Mouse (Mus musculus): ENCODE results near the gene Dnttip2. TPM values are rescaled to one million over a fixed set of nuclear protein-coding genes. Genes with fewer than 3 reads are reported as not detected.
"Not testable (repeated sequence)": the region's sequence is repeated elsewhere in the genome, so short reads cannot be mapped to it uniquely, and the experiment has no call there.

Gene Dnttip2
- polyA plus RNA-seq, 1 experiment from 2014 or later, result 45.2 TPM

DNA sequence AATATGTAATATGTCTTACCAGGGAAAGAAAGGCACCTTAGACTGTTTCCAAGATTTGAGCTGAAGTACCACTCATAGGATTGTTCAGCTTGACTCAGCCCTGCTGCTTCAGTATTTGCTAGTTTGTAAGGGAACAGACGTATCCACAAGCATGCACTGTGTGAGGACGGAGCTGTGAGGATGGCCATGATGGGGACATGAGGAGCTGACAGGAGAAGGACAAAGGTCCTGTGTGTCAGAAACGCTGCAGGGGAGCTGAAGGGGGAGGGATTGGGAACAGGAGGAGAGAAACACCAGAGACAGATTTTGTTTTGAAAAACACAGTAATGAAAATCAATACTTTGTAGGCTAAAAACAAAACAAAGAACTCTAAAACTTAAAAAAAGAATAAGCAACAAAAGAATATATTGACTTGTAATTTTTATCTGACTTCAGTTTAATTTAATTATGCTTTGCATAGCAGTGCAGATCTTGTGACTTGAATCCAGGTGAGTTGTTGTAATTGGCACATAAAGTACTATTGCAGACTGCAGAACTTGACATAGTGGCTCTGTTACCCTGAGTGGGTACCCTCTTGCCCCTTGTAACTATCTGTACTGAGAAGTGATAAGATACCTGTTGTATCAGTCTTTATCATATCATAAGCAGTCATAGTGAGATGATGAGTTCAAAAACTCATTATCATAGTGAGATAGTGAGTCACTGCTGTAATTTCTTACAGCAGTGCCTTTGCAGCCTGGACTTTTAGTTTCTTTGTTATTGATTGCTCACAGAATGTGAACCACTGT, 21.5 kb upstream of the Dnttip2 start:
- no peak for ATAC-seq (replicated peaks)
- Histone ChIP-seq H3K9me3 (no peaks in the 10 kb centered on the region), H3K4me3 (no peak overlapping the region), H3K27me3 (replicated peaks) (no peaks in the 10 kb centered on the region), H3K9ac (no peak overlapping the region), H3K27ac (no peak overlapping the region), H3K36me3 (replicated peaks) (no peaks in the 10 kb centered on the region), H3K4me1 (peaks cover 3% of the 10 kb centered on the region), H3K4me2 (no peak overlapping the region)
- 49% methylated on average over 3 of the region's 3 CpGs for WGBS

DNA sequence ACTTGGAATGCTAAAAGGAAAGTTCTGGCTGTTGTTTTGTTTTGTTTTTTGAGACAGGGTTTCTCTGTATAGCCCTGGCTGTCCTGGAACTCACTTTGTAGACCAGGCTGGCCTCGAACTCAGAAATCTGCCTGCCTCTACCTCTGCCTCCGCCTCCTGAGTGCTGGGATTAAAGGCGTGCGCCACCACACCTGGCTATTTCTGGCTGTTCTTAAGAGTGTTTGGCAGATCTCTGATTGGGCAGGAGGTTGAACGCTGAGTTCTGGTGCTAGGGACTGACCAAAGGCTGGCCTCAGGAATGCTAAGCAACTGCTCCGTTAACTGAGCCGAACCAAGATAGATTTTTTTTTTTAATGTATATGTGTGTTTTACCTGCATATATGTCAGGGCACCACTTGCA, 20.1 kb upstream of the Dnttip2 start:
- H3K27me3 ChIP-seq (replicated peaks); H3K27ac ChIP-seq; H3K36me3 ChIP-seq (replicated peaks); H3K9me3 ChIP-seq; H3K4me1 ChIP-seq; ATAC-seq (replicated peaks); H3K4me2 ChIP-seq; H3K4me3 ChIP-seq; H3K9ac ChIP-seq: not testable (repeated sequence)
- 87% methylated on average over 7 of the region's 7 CpGs for WGBS

DNA sequence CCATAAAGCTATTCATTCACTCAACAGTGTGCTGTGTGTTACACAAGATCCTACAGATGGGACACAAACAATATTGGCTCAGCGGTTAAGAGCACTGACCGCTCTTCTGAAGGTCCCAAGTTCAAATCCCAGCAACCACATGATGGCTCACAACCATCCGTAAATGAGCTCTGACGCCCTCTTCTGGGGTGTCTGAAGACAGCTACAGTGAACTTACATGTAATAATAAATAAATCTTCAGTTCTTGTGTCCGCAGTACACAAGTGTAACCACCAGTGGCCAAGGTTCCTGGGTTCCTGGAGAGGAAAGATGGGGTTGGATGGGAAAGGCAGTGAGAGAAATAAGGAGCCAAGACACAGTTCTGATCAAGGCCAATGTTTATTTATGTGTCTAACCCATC, 4.2 kb upstream of the Dnttip2 start:
- H3K27me3 ChIP-seq (replicated peaks), result no peaks in the 10 kb centered on the region
- no peak for ATAC-seq (replicated peaks)
- no peak overlapping the region for H3K4me3 ChIP-seq
- no peak overlapping the region for H3K4me2 ChIP-seq
- peaks cover 7% of the 10 kb centered on the region for H3K4me1 ChIP-seq
- no peak overlapping the region for H3K9ac ChIP-seq
- peaks cover 10% of the 10 kb centered on the region; the same call in 1 of the 2 replicates for H3K36me3 ChIP-seq (replicated peaks)
- 78% methylated on average over 5 of the region's 5 CpGs for WGBS
- H3K9me3 ChIP-seq, result no peaks in the 10 kb centered on the region
- no peak overlapping the region for H3K27ac ChIP-seq

DNA sequence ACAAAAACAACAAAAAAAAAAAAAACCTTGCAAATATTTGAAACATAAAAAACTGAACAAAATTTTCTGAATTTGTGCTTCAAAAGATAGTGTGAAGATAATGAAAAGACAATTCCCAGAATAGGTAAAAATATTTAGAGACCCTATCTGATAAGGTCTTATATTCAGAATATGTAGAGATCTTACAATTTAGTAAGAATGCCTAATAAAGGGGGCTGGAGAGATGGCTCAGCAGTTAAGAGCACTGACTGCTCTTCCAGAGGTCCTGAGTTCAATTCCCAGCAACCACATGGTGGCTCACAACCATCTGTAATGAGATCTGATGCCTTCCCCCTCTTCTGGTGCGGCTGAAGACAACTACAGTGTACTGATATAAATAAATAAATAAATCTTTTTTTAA, 1.6 kb upstream of the Dnttip2 start:
- not testable (repeated sequence) for H3K9me3 ChIP-seq; H3K4me2 ChIP-seq; ATAC-seq (replicated peaks); H3K4me3 ChIP-seq; H3K27ac ChIP-seq; H3K9ac ChIP-seq; H3K27me3 ChIP-seq (replicated peaks)
- Histone ChIP-seq H3K36me3 (replicated peaks) (peaks cover 14% of the 10 kb centered on the region), H3K4me1 (peaks cover 32% of the 10 kb centered on the region)
- WGBS, result 68% methylated on average over 1 of the region's 1 CpGs

DNA sequence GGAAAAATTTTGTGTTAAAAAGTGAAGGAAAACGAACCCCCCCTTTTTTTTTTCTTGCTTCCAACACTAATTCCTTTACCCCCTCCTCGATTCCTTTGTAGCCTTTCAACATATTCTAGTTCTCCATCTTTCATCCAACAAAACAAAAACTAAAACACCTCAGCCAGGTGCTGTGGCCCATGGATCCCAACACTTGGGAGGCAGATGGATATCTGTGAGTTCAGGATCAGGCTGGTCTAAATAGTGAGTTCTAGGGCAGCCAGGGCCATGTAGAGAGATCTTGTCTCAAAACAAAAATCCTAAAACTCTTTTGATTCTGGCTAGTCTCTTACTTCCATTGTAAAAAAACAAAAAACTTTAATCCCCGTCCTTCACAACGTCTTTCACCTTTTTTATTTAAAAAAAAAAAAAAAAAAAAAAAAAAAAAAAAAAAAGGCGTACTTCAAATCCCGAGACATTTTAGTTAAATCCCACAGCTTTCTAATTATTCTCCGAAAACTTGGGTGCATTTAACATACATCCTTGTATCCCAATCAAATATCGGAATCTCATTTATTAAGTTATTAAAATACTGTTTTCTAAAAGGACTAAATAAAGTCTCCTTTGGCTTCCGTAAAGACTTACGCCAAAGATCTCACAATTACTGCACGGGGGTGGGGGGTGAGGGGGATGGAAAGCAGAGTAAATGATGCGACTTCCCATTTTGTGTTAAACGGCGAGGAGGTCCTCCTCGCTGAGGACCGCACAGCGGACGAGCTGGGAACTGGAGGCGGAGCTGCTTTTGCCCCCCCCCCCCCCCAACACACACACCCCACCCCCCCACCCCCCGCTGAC, 564 bp upstream of the Dnttip2 start:
- no peaks in the 10 kb centered on the region for H3K9me3 ChIP-seq
- H3K4me3 ChIP-seq, result peak overlapping the region; percentile 97
- H3K9ac ChIP-seq, result peak overlapping the region; percentile 85
- peaks cover 41% of the 10 kb centered on the region for H3K4me1 ChIP-seq
- 10% methylated on average over 19 of the region's 20 CpGs for WGBS
- H3K36me3 ChIP-seq (replicated peaks), result peaks cover 17% of the 10 kb centered on the region
- ATAC-seq (replicated peaks), result peak; percentile 92
- peak overlapping the region; percentile 84 for H3K4me2 ChIP-seq
- peak overlapping the region; percentile 78 for H3K27ac ChIP-seq
- H3K27me3 ChIP-seq (replicated peaks), result no peaks in the 10 kb centered on the region

DNA sequence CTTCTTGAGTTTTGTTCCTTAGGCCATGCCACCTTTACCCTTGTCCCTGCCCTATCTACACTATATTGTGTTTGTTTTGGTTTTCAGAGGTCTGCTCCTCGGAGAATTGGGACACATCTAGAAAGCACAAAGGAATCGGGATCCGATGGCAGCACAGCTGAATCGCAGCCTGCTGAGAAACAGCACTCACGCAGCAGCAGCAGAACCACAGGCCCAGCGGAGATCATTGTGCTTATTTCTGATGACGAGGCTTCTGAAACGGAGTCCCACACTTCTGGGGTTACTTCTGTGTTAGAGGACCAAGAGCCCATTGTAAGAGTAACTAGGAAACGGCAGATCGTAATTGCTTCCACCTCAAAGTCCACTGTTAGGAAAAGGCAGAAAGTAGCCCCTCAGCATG, 923 bp downstream of the Dnttip2 start:
- H3K4me1 ChIP-seq, result peaks cover 41% of the 10 kb centered on the region
- peak overlapping the region; percentile 84 for H3K4me2 ChIP-seq
- H3K27ac ChIP-seq, result no peak overlapping the region
- H3K4me3 ChIP-seq, result peak overlapping the region; percentile 97
- H3K9ac ChIP-seq, result 0 out of 2 replicates have a peak overlapping the region, but pooled peaks have one; percentile 85
- H3K36me3 ChIP-seq (replicated peaks), result peaks cover 30% of the 10 kb centered on the region
- no peaks in the 10 kb centered on the region for H3K9me3 ChIP-seq
- 74% methylated on average over 10 of the region's 10 CpGs for WGBS
- no peaks in the 10 kb centered on the region for H3K27me3 ChIP-seq (replicated peaks)
- no peak for ATAC-seq (replicated peaks)

DNA sequence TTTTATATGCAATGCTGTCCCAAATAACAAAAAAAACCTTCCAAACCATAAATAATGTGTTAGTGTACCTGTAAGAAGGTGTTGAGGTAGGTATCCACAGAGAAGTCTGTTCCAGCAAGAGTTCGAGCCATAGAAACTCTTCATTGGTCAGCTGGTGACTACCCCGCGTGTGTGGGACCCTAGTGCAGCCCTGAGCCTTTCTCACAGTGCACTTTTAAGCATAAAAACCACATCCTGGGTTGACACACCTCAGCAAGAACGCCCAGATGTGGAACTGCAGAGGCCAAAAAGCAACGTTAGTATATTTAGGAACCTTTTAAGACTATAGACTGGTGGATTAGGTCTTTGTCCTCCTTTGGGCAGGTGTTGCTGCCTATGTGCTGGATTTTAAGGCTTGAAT, 13.0 kb downstream of the Dnttip2 start:
- Histone ChIP-seq H3K4me1 (peaks cover 19% of the 10 kb centered on the region), H3K4me2 (no peak overlapping the region), H3K9me3 (no peaks in the 10 kb centered on the region), H3K4me3 (no peak overlapping the region), H3K36me3 (replicated peaks) (peaks cover 24% of the 10 kb centered on the region; the same call in 1 of the 2 replicates), H3K27me3 (replicated peaks) (no peaks in the 10 kb centered on the region), H3K9ac (no peak overlapping the region), H3K27ac (no peak overlapping the region)
- 81% methylated on average over 5 of the region's 5 CpGs for WGBS
- ATAC-seq (replicated peaks), result no peak

DNA sequence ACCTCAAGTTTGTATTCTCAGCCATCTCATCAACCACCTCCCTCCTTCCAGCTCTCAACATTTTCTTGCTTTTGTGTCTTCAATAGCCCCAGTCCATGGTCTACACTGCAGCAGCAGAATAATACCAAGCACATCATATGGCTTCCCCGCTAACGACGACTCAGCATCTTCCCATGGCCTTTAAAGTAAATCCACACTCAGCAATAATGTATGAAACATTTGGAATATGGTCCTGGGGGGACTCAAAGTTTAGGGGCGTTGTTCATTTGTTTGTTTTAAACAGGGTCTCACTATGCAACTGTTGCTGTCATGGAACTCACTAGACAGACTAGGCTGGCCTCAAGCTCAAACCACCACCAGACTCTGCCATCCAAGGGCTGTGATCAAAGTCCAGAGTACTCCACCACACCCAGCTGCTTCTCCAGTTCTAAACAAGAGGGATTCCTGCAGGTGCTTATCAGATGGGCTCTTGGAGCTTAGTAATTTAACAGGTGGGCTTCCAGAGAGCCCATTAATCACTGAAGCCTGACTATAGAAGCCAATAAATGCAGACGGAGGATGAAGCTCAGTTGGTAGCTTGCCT, 14.5 kb downstream of the Dnttip2 start:
- H3K36me3 ChIP-seq (replicated peaks), result peaks cover 11% of the 10 kb centered on the region; the same call in 1 of the 2 replicates
- H3K27ac ChIP-seq, result no peak overlapping the region
- peaks cover 24% of the 10 kb centered on the region for H3K4me1 ChIP-seq
- 92% methylated on average over 5 of the region's 5 CpGs for WGBS
- H3K9ac ChIP-seq, result no peak overlapping the region
- H3K4me3 ChIP-seq, result no peak overlapping the region
- H3K4me2 ChIP-seq, result no peak overlapping the region
- ATAC-seq (replicated peaks), result no peak
- H3K9me3 ChIP-seq, result no peaks in the 10 kb centered on the region
- no peaks in the 10 kb centered on the region for H3K27me3 ChIP-seq (replicated peaks)

DNA sequence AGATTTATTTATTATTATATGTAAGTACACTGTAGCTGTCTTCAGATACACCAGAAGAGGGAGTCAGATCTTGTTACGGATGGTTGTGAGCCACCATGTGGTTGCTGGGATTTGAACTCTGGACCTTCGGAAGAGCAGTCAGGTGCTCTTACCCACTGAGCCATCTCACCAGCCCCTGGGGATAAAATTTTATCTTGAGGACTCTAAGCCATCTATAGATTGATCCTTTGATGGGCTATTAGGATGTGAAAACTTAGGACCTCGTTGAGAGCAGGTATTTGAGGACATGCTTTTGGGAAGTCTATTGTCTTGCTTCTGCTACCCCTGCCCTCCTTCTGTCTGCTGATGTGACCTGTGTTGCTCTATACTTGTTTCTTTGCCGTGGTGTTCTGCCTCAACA, 15.2 kb downstream of the Dnttip2 start:
- not testable (repeated sequence) for H3K9me3 ChIP-seq
- 69% methylated on average over 4 of the region's 4 CpGs for WGBS

DNA sequence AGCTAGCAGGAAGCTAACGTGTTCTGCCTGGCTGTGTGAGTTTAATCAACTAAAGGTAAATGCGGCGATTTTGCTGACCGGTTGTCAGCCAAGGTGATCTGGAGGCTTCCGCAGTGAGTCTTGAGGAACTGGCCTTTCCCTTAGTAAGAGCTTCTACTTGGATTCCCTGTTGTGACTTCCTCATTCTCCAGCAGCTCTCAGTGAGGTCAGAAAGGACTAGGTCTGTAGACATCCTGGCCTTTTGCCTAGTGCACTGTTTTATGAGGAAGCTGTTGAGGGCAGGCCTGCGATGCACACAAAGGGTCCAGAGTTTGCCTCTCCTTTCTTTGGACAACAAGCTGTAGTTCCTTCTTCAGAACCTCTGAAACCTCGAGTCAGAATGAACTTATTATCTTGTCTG, 16.5 kb downstream of the Dnttip2 start:
- Histone ChIP-seq H3K4me3 (no peak overlapping the region), H3K36me3 (replicated peaks) (no peaks in the 10 kb centered on the region), H3K9ac (no peak overlapping the region), H3K4me1 (peaks cover 40% of the 10 kb centered on the region), H3K4me2 (peak overlapping the region; percentile 62), H3K9me3 (no peaks in the 10 kb centered on the region), H3K27me3 (replicated peaks) (no peaks in the 10 kb centered on the region), H3K27ac (0 out of 2 replicates have a peak overlapping the region, but pooled peaks have one; percentile 7)
- no peak for ATAC-seq (replicated peaks)
- 76% methylated on average over 7 of the region's 7 CpGs for WGBS

More for the DNA sequence above, 15.2 kb downstream of the Dnttip2 start:
- not testable (repeated sequence) for H3K9ac ChIP-seq; H3K36me3 ChIP-seq (replicated peaks); H3K4me2 ChIP-seq; H3K27me3 ChIP-seq (replicated peaks); H3K4me3 ChIP-seq; H3K27ac ChIP-seq; ATAC-seq (replicated peaks)
- H3K4me1 ChIP-seq, result peaks cover 27% of the 10 kb centered on the region

DNA sequence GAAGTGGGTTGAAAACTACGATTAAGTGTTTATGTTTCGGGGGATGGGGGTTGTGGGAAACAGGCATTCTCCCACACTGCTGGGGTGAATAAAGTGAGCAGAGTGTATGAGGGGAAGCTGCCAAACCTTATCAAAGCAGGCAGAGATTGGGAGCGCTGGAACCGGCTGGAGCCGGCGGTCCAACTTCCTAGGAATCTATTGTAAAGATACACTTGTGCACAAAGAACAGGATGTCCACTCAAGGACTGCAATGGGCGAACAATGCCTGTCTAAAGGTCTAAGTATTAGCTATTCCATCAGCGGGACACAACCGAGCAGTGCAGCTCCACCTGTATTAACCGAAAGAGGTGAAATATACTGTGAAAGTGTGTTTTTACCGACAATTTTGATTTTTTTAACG, 17.6 kb downstream of the Dnttip2 start:
- Histone ChIP-seq H3K9me3 (no peaks in the 10 kb centered on the region), H3K36me3 (replicated peaks) (no peaks in the 10 kb centered on the region), H3K4me1 (peaks cover 41% of the 10 kb centered on the region), H3K27me3 (replicated peaks) (no peaks in the 10 kb centered on the region), H3K27ac (peak overlapping the region; percentile 100; the same call in 1 of the 2 replicates), H3K4me3 (peak overlapping the region; percentile 89), H3K4me2 (peak overlapping the region; percentile 62), H3K9ac (peak overlapping the region; percentile 98)
- no peak for ATAC-seq (replicated peaks)
- 39% methylated on average over 12 of the region's 12 CpGs for WGBS

All from midbrain, embryonic 15.5 days (tissue).